Mouse (Mus musculus): ENCODE data around the gene Pacs1.

The Pacs1 gene

DNA sequence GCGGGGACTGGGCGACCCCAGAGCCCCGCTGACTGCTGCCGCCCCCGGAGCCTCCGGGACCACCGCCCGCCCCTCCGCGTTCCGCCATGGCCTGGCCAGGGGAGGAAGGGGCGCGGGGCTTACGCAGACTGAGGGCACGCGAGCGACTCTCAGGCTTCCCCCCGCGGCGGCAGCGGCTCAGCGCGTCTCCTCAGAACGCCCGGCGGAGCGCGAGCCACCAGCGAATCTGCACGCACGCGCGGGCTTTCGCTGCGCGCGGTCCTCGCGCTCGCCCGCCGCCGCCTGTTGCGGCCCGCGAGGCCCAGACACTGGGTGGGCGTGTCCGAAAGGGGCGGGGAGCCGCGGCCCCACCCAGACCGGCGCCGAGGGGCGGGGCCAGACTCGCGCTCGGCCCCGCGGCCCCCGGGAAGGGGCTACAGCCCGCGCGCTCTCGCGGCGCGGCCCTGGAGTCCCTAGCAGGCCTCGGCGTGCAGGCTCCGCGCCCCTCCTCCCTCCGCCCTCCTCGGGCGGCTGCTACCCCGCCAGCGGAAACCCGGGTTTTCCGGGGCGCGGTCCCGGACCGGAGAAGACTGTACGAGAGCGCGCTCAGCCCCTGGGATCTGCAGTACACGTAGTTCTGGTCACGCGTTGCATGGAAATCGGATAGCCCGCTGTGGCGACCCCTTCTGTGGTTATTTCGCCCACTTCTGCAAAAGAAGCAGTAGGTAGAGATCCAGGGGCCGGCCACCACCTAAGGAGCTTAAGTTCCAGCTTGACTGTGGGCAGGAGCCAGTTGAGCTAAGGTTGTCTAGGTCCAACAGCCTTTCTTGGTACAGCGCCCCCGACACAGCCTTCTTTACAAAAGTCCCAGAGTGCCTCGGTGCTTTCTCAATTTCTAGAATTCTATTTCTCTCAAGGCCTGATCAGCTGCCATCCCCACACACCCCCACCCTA, at the start of gene Pacs1:
Pacs1 (minus strand) TSS at position 319 of the 933 bp plus-strand sequence.
- peak; percentile 90 for DNase-seq

DNA sequence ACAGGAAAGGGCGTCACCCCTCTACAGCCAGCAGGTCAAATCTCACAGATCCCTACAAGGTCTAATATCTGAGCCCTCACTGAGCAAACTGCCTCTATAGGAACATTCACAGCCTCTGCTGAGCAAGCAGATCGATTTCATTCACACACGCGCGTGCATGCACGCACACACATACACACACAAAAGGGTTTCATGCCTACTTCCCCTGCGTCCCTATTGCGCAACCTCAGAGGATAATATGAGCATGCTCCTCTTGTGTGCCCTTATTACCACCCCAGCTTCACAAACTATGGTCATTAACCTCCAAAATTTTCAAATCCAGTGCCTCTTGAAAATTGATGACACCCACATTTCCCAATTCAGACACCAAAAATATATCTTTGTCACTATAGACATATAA, 40.3 kb upstream of the Pacs1 start:
- no peak for DNase-seq

DNA sequence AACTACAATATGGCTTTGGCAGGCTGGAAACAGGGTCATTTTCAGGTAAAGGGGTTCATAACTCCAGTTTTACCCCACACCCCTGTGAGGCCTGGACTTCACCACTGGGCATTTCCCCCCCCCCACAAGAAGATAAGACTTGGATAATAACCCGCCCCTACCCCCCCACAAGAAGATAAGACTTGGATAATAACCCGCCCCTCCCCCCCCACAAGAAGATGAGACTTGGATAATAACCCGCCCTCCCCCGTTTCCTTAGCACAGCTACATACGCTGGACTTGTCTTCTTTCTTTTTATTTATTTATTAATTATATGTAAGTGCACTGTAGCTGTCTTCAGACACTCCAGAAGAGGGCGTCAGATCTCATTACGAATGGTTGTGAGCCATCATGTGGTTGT, 36.1 kb upstream of the Pacs1 start:
- DNase-seq = no peak

DNA sequence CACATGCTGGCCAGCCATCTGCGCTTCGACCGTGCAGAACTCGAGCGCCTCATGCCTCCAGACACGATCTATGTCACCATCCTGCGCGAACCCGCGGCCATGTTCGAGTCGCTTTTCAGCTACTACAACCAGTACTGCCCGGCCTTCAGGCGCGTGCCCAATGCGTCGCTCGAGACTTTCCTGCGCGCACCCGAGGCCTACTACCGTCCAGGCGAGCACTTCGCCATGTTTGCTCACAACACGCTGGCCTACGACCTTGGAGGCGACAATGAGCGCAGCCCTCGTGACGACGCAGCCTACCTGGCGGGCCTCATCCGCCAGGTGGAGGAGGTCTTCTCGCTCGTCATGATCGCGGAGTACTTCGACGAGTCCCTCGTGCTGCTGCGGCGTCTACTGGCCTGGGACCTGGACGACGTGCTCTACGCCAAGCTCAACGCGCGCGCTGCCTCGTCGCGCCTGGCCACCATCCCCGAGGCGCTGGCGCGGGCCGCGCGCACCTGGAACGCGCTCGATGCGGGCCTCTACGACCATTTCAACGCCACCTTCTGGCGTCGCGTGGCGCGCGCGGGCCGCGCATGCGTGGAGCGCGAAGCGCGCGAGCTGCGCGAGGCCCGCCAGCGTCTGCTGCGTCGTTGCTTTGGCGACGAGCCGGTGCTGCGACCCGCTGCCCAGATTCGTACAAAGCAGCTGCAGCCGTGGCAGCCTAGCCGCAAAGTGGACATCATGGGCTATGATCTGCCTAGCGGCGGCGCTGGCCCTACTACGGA, 34.2 kb upstream of the Pacs1 start:
- DNase-seq = no peak

DNA sequence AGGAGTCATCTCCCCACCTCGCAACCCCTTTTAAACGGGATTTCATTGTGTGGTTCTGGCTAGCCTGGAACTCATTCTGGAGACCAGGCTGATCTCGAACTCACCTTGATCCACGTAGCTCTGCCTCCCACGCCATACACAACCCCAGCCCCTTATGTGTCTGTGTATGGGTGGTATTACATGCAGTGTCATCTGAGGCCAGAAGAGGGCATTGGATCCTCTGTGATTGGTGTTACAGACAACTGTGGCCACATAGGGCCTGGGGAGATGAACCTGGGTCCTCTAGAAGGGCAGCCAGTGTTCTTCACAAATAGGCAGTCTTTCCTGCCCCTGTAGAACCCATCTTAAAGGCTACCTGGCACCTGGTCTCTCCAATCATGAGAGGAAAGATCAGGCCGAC, 33.4 kb upstream of the Pacs1 start:
- DNase-seq = no peak

DNA sequence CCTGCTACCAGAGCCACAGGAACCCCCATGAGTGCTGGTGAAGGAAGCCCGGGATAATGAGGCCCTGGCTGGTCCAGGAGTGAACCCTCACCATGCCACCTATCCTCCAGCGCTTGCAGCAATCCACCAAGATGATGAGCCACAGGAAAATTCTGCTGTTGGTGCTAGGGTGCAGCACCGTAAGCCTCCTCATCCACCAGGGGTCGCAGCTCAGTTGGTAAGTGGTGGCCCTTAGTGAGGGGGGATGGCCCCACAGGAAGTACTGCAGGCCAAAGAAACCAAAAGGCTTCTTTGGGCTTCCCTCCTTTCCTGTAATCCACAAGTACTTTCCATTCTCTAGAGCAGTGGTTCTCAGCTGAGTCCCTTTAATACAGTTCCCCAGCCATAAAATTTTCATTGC, 29.5 kb upstream of the Pacs1 start:
- DNase-seq = no peak

DNA sequence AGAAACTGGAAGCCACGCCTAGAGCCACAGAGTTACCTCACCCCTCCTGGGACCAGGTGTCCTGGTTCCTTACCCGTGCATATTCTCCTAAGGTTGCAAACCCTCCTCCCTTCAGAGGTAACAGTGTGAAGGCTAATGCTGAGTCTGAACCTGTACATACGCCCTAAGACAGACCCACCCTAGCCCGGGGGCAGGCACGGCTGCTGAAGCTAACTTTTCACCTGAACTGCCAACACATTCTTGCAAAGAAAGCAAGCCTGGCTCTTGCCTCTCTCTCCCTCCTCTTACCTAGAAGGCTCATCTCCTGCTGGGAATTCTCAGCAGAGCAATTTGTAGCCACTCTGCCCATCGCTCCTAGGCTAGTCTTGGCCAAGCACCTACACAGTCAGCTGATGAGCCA, 27.7 kb upstream of the Pacs1 start:
- DNase-seq = no peak

DNA sequence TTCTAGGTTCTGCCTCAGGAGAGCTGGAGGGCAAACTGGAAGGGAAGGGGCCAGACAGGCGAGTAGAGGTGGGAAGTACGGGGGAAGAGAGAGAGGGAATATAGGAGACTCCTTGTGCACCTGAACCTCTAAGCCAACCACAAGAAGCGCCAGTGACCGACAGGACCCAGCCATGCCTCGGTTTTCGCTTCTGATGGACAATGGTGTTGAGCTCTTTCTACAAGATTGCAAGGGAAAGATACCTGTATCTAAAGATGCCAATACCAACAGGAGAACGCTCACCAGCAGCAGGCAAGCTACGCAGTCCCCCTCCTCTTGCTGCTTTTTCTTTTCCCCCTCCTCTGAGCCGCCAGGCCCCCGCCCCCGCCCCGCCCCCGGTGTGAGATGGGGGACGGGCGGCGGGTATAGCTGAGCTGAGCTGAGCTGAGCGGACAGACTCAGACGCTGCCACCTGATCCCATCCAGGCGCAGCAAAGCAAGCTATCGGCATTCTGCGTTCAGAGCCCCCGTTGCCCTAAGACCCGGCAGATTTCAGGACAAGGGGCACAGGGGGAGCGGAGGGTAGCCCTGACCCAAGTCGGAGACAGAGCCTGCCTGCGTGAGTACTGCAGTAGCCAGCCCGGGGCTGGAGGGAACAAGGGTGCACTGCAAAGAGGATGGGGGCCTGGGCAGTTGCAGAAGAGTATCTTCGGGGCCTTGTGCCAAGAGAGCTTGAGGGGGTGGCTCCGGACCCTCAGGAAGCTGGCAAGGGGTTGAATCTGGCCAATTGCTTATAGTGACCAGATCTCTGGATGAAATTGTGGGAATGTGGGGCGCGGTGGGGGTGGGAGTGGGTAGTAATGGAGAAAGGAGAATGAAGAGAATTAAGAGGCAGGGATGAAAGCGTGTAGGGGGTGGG, 25.2 kb upstream of the Pacs1 start, which contains the start of gene Gal3st3:
Gal3st3 (plus strand) TSS at position 429 of the 898 bp plus-strand sequence.
- peak; percentile 72 for DNase-seq

DNA sequence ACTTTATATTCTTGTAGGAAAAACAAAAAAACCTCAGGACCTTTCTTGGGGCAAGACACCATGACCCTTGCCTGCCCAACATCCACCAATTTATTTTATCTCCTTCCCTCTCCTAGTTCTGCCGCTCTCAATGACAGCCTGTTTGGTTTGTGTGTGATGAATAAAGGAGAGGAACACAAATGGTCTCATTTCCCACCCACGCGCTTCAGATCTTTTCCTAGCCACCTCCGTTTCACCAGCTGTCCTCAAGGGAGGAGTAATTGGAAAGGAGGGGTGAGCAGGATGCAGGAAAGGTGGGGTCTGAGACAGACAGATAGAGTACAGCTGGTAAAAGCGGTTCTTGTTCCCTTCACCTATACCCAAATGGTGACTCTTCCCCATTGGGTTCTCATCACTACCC, 23.7 kb upstream of the Pacs1 start:
- DNase-seq = peak; percentile 76

DNA sequence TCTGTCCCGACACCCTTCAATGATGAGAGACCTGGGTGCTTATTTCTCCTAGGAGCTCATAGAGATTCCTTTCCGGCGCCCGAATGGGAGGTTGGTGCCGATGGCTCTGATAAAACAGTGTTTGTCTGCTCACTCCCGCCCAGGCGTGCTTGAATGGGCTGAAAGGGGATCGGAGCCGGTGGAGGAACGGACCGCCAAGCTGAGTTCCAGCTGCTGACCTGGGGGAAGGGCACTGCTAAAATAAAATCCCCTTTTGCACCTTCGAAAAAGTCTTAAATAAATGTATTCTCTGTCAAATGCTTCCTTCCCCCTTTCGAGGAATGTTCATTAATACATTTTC, 22.8 kb upstream of the Pacs1 start:
- no peak for DNase-seq

DNA sequence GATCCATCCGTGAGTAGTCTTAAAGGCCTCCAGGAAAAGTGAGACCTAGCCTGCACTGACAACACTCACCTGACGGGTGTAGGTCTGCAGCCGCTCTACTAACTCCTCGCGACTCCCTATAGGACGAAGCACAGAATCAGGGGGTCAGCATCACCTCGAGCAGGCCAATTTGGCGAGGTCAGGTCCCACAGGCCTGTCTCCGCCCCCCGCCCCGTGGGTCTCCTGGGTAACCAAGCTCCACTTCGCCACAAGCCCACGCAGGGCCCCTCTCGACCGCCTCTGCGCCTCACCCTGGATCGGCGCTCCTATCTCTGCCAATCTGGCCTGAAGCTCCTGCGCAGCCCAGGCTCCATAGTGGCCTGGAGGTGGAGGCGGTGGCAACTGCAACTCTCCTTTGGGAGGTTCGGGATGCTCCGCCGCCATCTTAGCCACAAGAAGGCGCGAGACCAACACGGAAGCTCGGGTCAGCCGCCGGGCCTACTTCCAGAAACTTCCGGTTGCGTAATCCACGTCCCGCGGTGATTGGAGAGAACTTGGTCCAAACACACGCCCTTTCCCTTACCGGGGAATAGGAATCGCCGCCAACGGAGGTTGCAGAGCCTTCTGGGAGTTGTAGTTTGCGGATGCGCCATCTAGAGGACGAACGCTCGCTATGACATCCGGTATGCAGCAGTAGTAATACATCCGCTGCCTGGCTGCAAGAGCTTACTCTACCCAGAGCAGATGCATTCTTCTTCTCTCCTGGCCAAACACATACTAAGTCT, 22.2 kb upstream of the Pacs1 start, which contains the start of gene Sf3b2:
Sf3b2 (minus strand) TSS at position 484 of the 764 bp plus-strand sequence.
- DNase-seq = peak; percentile 99

DNA sequence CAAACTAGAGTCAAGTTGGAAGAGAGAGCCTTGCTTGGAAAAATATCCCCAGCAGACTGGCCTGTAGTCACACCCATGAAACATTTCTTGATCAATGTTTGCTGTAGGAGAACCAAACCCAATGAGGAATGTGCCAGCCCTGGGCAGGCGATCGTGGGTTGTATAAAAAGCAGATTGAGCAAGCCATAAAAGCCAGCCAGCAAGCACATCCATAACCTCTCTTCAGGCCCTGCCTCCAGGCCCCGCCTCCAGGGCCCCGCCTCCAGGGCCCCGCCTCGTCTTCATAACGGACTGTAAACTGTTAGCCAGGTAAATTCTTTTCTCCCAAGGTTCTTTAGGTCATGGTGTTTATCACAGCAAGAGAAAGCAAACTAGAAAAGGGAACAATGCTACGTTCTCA, 5.5 kb upstream of the Pacs1 start:
- no peak for DNase-seq

DNA sequence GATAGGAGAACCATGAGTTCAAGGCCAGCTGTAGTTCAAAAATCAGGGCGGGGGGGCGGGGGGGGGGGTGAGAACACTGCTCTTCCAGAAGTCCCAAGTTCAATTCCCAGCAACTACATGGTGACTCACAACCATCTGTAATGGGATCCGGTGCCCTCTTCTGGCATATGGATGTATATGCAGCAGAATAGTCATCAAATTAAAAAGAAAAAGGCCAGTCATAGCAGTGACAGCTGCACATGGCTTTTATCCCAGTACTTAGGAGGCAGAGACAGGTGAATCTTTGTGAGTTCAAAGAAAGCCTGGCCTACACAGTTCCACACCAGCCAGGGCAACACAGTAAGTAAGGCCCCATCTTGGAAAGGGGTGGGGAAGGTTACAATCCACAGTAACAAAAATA, 4.2 kb upstream of the Pacs1 start:
- DNase-seq = no peak

DNA sequence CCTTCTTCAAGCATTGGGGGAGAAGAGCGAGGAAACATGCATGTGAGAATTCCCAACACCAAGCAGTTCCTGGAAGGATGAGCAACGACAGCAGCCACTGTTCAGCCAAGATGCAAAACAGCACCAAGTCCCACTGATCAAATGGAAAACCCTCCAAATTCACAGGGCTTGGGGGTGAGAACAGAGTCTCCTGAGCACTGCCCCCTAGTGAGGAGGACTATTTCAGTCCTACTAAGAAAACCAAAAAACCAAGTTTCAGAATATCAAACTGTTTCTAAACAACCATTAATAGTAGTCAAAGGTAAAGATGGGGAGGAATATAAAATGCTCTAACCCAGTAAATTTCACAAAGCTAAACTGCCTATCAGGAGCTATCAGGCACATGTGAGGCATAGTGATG, 3.6 kb upstream of the Pacs1 start:
- DNase-seq = no peak

DNA sequence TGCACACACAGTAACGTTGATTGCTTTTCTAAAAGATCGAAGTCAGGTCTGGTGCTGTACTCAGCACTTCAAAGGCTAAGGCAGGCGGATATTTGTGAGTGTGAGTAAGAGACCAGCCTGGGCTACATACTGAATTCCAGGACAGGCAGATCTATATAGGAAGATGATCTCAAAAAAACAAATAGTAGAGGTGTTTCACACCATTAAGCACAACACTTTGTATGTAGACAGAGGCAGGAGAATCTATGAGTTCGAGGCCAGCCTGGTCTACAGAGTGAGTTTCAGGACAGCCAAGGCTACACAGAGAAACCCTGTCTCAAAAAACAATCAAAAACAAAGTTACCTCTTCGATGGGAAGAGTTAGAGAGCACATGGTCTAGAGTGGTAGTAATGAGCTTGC, 2.8 kb upstream of the Pacs1 start:
- DNase-seq = no peak

DNA sequence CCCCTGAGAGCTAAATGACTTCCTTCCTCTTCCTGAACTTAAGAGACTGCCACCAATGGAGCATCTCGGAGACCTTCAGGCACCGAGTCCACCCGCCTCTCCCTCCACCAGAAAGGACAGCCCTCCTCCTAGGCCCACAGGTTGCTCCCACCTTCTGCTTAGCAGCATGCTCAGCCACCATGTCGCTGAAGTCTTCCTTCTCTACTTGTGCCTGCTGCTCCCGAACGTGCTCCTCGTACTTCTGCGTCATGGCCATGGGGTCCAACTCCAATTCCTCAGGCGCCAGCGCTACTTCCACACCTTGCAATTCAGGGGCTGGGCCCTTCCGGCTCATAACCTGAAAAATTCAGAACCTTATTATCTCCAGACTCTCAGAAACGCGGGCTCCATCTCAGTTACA, 1.7 kb upstream of the Pacs1 start:
- no peak for DNase-seq

DNA sequence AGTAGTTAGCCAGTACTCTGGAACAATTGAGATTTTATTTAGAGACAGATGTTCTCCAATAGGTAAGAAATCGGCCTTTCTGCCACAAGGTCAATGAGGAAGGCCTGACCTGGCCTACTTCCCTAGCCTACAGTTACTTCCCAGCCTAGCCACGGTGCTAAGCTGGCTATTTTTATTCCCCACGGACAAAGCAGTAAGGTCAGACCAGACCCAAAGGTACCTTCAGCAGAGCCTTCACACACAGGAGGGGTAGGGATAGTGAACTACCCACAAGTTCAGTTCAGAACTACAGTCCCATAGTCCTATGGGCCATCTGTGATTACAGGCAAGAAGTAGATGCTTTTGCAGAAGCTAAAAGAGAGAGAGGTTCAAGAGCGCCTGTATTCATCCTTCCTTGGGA, 997 bp upstream of the Pacs1 start:
- DNase-seq = no peak

DNA sequence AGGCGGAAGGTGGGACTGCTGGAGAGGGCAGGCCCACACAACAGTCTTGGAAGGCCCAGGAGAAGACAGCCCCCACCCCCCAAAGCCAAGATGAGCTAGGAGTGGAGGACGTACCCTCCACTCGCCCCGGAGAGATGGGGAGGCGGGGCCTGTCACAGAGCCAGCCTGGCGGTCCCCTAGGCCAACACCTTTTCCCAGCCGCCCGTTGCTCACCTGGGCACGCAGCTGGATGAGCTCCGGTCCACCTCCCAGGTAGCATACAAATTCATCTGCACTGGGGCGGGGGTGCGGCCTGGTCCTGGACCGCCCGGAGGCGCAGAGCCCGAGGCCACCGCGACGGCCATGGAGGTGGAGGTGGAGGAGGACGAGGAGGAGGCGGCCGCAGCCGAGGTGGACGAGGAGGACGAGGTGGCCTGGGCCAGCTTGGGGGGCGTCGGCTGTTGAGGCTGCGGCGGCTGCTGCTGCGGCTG, 558 bp downstream of the Pacs1 start:
- DNase-seq = peak; percentile 35

DNA sequence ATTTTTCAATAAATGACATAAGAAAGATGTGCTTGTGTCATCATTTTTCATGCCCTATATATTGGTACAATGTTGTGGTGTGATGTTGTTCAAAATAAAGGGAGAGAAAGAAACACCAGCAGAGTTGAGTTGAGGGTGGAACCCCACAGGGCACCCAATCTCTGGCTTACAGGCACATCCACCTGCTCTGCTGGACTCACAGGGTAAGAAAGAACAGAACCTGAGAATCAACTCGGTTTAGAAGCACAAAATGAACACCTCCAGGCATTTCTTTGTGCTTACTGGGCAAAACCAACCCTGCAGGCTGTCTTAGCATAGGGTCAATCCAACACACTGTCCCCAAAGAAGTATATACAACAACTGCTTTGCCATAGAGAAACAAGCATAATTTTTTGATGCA, 1.5 kb downstream of the Pacs1 start:
- DNase-seq = no peak

DNA sequence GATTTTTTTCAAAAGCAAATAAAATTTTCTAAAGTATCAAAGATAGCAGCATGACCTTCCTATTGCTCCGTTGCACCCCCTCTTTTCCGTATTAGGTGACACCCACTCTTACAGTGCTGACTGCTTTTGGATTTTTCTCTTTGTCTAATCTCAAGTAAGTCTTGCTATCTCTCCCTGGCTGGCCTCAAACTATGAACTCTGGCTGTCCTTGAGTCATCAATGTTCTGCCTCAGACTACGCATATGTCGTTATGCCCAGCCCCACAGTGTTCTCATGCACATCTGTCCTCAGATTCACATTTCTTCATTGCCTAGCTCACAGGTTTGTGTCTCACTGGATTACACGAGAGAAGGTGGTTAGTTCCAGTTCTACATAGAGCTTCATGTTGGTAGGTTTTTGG, 3.5 kb downstream of the Pacs1 start:
- no peak for DNase-seq

DNA sequence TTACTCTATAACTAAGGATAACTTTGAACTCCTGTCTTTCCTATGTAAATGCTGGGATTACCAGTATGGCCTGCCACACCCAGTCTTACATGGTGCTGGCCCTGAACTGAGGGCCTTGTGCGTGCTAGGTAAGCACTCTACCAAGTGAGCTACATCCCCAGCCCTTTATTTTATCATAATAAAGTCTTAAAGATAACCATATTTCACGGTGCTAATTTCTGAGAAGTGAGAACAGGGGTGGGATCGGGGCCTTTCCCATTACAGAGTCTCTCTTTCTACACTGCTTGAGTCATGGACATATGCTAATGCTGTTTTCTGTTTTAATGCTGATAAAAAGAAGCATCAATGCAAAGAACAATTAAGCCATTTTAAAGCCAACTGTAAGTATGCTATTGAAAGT, 4.0 kb downstream of the Pacs1 start:
- no peak for DNase-seq

DNA sequence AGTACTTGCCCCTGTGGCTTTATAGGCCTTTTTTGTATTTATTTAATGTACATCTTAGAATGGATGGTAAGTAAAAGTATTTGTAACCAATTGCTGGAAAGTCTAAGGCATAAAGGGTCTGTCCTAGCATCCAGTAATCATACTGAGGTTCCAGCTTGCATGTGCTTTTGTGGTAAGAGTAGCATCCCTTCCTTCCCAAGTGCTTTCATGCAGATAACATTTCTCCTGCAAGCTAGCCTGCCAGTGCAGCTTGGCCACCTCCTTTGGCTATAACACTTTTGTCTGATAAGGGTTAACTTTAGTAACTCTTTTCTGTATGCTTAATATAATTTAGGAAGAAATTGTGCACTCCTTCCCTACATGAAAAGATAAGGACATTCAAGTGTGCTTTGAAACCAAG, 4.9 kb downstream of the Pacs1 start:
- no peak for DNase-seq
